Mouse (Mus musculus): ENCODE results near the gene Car5a.

DNA sequence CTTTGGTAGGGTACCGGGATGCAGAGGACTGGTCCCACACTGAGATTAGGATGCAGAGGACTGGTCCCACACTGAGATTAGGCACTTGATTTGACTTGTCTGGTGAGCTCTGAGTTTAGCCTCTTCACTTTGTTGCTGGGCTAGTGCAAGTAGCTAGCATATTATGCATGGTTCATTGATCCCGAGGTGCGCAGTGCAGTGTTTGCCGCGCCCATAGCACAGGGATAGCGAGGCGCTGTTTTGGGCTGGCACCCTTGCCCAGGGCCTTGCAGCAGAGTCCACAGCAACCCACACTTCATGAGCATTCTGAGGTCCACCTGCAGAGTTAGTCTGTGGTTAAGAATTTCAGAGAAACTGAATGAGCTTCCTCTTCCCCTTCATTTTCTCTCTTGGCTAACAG, 8.1 kb upstream of the Car5a start:
- TF ChIP-seq CTCF (IDR thresholded peaks at IDR 0.05; ENCODE audit: borderline replicate concordance, control insufficient read depth, extremely low read depth, insufficient read depth, low read length, poor library complexity) = no peak
- no peak for TF ChIP-seq POLR2A (IDR thresholded peaks at IDR 0.05; ENCODE audit: control insufficient read depth, extremely low read depth, insufficient read depth, low read length, poor library complexity)
